Comparison of ENCODE assay signal across 14 mouse cellular contexts in the genomic region with DNA sequence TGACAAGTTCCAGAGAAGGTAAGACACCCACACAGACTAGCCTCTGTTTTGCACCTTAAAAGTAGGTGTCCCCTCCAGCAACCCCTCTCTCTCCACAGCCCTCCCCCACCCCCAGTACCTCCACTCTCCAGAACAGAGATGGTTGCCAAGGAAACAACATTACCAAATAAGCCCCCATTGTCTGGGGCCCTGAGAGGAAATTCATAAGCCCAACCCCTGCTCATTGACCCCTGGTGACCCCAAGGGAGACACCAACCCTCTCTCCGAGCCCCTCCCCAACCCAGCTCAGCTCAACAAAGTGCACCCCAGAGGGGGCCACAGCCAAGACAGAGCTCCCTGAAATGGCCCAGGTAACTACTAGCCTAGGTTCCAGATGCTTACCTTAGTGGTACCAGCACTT.
"Had no signal": no experiment of that assay in that cellular context is flagged by ENCODE, and none has a peak within 500 bp of the region (broad histone marks: within the 10 kb centered on the region; RNA-seq: fewer than 3 reads in every experiment).

No protein-coding gene starts in this region.

- ATAC-seq: liver, embryonic 12.5 days; midbrain, embryonic 15.5 days had no signal

- H3K27ac ChIP-seq: kidney, postnatal 0 days; layer of hippocampus, adult 2 months; limb, embryonic 10.5 days; liver, embryonic 12.5 days; lung, embryonic 15.5 days; midbrain, embryonic 15.5 days; neural tube, embryonic 12.5 days had no signal

- H3K4me1 ChIP-seq: liver, embryonic 12.5 days had no signal

- H3K4me2 ChIP-seq: liver, embryonic 12.5 days; lung, embryonic 15.5 days; midbrain, embryonic 15.5 days; neural tube, embryonic 12.5 days had no signal

- DNase-seq: kidney, adult 11 months; kidney, adult 9 months; kidney, postnatal 4 days; right cerebral cortex, adult 18-20 months; right cerebral cortex, postnatal 25 days; thymus, adult 2 months; thymus, postnatal 25 days had no signal

- H3K9me3 ChIP-seq: limb, embryonic 10.5 days; liver, embryonic 12.5 days; lung, embryonic 15.5 days; midbrain, embryonic 15.5 days; neural tube, embryonic 12.5 days had no signal

- H3K36me3 ChIP-seq: limb, embryonic 10.5 days; liver, embryonic 12.5 days; lung, embryonic 15.5 days; midbrain, embryonic 15.5 days; neural tube, embryonic 12.5 days had no signal

- H3K4me3 ChIP-seq: layer of hippocampus, adult 2 months; limb, embryonic 10.5 days; liver, embryonic 12.5 days; lung, embryonic 15.5 days; midbrain, embryonic 15.5 days; neural tube, embryonic 12.5 days had no signal

- H3K9ac ChIP-seq: liver, embryonic 12.5 days; lung, embryonic 15.5 days; midbrain, embryonic 15.5 days; neural tube, embryonic 12.5 days had no signal
